Mouse (Mus musculus) olfactory bulb, adult 2 months (tissue): ENCODE results near the gene Cdc25b.

Experiments
- CTCF ChIP-seq: fragments of 200-500 bp; IDR thresholded peaks from 2 replicates; pipeline ENCODE4 v1.5.1; 2012; ENCODE audit warnings: low read depth, mild to moderate bottlenecking, low read length, moderate library complexity; ENCODE audit not compliant: insufficient read depth
- POLR2A ChIP-seq: fragments of 200-500 bp; IDR thresholded peaks from 2 replicates; pipeline ENCODE4 v1.6.1; 2012; ENCODE audit warnings: mild to moderate bottlenecking, low read depth, low read length, moderate library complexity; ENCODE audit not compliant: insufficient read depth

GRCm38 (mm10) chr2:131138296-131138695 is 48.5 kb upstream of the Cdc25b start:
- TF ChIP-seq POLR2A, result no peak
- TF ChIP-seq CTCF, result no peak
